Mouse (Mus musculus): ENCODE measurements around the gene Ercc1.

- TF ChIP-seq POLR2A (IDR thresholded peaks at IDR 0.05; ENCODE audit: insufficient read depth, low read depth, low read length) (no peak), CTCF (IDR thresholded peaks at IDR 0.05; ENCODE audit: insufficient read depth, low read depth, low read length) (no peak)
Observed at GRCm38 (mm10) chr7:19382166-19382541, 37.6 kb downstream of the Ercc1 start.

Data from olfactory bulb, adult 2 months (tissue).